Mouse (Mus musculus): Measurements from ENCODE around the gene Nrxn3. TPM values are rescaled to one million over a fixed set of nuclear protein-coding genes. Genes with fewer than 3 reads are reported as not detected.
A peak's percentile ranks its signal among the peaks of the same experiment; 100 is the strongest.

Gene Nrxn3
- polyA plus RNA-seq, 1 experiment = 0.19 TPM

DNA sequence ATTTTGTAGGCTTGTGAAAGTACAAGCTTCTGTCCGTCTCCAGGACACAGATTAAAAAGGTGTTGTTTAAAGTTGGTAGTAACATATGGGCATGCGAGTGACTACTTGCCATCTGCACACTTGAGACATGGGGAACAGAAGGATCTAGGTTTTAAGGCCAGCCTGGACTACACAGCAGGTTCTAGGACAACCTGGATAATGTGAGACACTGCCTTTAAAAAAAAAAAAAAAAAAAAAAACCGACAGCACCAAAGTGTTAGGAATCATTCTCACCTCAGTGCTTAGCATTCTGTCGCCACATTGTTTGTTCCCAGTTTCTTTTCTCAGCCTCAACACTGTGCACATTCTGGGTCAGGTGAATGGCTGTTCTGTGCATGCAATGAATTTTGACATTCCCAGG, 985.2 kb downstream of the Nrxn3 start:
- H3K27ac ChIP-seq (ENCODE audit: control insufficient read depth, insufficient read depth, low read length) = no peak overlapping the region
- no peaks in the 10 kb centered on the region for H3K36me3 ChIP-seq (ENCODE audit: control insufficient read depth, insufficient read depth, low read length)
- no peaks in the 10 kb centered on the region for H3K27me3 ChIP-seq (ENCODE audit: control insufficient read depth, insufficient read depth, low read length)
- H3K4me3 ChIP-seq (ENCODE audit: control insufficient read depth, insufficient read depth, low read length) = no peak overlapping the region
- WGBS = 81% methylated on average over 4 of the region's 4 CpGs
- no peak for DNase-seq
- no peaks in the 10 kb centered on the region for H3K4me1 ChIP-seq (replicated peaks; ENCODE audit: control insufficient read depth, insufficient read depth, low read length)
- TF ChIP-seq CTCF (IDR thresholded peaks at IDR 0.05; ENCODE audit: borderline replicate concordance, control insufficient read depth, extremely low read depth, insufficient read depth, low read length, poor library complexity) = no peak
- TF ChIP-seq POLR2A (IDR thresholded peaks at IDR 0.05; ENCODE audit: control insufficient read depth, extremely low read depth, insufficient read depth, low read length, poor library complexity) = no peak

DNA sequence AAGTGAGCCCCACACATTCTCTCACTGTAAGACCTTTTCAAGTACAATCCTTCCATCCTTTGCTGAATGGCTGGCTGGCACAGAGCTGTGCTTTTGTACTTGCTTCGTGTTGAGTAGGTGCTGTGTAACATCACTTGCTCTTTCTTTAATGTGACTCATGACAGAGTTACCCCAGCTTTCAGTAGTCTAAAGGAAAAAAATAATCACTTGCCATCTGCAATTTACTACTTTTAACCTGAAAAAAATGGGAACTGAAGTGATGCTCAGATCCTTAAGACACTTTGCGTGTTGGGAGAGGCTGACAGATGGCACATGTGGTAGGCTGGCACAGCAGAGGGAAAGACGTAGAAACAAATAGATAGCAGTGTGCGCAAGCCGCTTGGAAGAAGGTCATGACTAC, 987.8 kb downstream of the Nrxn3 start:
- DNase-seq = no peak
- H3K36me3 ChIP-seq (ENCODE audit: control insufficient read depth, insufficient read depth, low read length) = no peaks in the 10 kb centered on the region
- WGBS = 98% methylated on average over 5 of the region's 5 CpGs
- no peaks in the 10 kb centered on the region for H3K4me1 ChIP-seq (replicated peaks; ENCODE audit: control insufficient read depth, insufficient read depth, low read length)
- TF ChIP-seq POLR2A (IDR thresholded peaks at IDR 0.05; ENCODE audit: control insufficient read depth, extremely low read depth, insufficient read depth, low read length, poor library complexity) (no peak), CTCF (IDR thresholded peaks at IDR 0.05; ENCODE audit: borderline replicate concordance, control insufficient read depth, extremely low read depth, insufficient read depth, low read length, poor library complexity) (no peak)
- no peaks in the 10 kb centered on the region for H3K27me3 ChIP-seq (ENCODE audit: control insufficient read depth, insufficient read depth, low read length)
- H3K27ac ChIP-seq (ENCODE audit: control insufficient read depth, insufficient read depth, low read length) = no peak overlapping the region
- H3K4me3 ChIP-seq (ENCODE audit: control insufficient read depth, insufficient read depth, low read length) = no peak overlapping the region

DNA sequence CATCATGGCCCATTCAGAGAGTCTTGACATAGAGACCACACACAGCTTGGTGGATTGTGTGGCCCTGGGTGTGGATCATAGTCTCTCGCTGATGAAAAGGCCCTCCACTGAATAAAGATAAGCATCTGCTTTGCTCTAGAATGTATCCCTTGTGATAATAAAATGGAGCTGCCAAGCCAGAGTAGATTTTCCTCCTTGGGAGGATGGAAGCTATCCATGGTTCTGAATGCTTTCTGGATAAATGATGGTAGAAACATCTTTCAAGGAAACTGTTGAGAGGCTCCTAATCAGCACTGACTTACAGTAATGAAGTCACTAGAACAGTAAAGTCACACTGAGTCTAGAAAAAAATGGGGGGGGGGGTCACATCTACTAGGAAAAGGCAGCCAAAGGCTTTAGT, 989.1 kb downstream of the Nrxn3 start:
- no peak for DNase-seq
- no peak overlapping the region for H3K4me3 ChIP-seq (ENCODE audit: control insufficient read depth, insufficient read depth, low read length)
- H3K4me1 ChIP-seq (replicated peaks; ENCODE audit: control insufficient read depth, insufficient read depth, low read length) = no peaks in the 10 kb centered on the region
- no peaks in the 10 kb centered on the region for H3K36me3 ChIP-seq (ENCODE audit: control insufficient read depth, insufficient read depth, low read length)
- no peak overlapping the region for H3K27ac ChIP-seq (ENCODE audit: control insufficient read depth, insufficient read depth, low read length)
- TF ChIP-seq POLR2A (IDR thresholded peaks at IDR 0.05; ENCODE audit: control insufficient read depth, extremely low read depth, insufficient read depth, low read length, poor library complexity) (no peak), CTCF (IDR thresholded peaks at IDR 0.05; ENCODE audit: borderline replicate concordance, control insufficient read depth, extremely low read depth, insufficient read depth, low read length, poor library complexity) (no peak)
- 94% methylated on average over 1 of the region's 1 CpGs for WGBS
- no peaks in the 10 kb centered on the region for H3K27me3 ChIP-seq (ENCODE audit: control insufficient read depth, insufficient read depth, low read length)

DNA sequence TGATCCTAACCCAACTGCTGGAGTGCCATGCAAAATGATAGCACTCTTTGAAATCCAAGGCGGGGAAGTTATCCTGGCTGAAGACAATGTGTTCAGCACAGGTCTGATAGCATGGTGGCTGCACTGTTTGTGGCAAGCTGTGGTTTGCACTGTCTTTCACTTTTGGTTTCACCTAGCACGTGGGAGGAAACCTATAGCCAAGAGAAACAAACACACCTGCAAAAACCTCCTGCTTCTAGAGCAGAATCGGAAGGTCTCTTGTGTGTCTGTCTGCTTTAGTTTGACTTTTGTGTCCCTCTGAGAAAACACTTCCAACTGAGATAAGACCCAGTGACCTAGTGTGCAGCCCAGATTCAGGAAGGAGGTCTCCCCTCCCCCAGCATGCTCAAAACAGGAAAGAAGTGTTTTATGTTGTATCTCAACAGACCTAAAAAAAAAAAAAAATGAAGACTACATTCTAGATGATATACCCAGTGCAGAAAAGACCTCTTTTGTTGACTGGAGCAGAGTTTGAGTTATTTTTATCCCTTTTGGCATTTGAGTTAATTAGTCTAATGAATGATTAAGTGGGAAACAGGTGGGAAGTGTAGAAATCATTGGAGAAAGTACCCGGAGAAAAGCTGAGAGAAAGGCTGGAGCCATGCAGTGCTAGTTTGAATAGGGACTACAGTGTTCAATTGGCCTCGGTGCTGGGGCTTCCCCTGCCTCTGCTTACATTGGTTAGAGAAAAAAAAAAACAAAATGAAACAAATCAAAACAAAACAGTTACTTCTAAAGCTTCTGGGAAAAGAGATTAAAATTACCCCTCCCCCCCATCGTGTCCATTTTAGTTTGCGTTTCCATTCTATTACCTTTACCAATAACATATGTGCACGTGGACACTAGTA, 996.8 kb downstream of the Nrxn3 start:
- Histone ChIP-seq H3K4me1 (replicated peaks; ENCODE audit: control insufficient read depth, insufficient read depth, low read length) (no peaks in the 10 kb centered on the region), H3K27ac (ENCODE audit: control insufficient read depth, insufficient read depth, low read length) (peak overlapping the region; percentile 74), H3K4me3 (ENCODE audit: control insufficient read depth, insufficient read depth, low read length) (no peak overlapping the region), H3K36me3 (ENCODE audit: control insufficient read depth, insufficient read depth, low read length) (no peaks in the 10 kb centered on the region), H3K27me3 (ENCODE audit: control insufficient read depth, insufficient read depth, low read length) (no peaks in the 10 kb centered on the region)
- TF ChIP-seq CTCF (IDR thresholded peaks at IDR 0.05; ENCODE audit: borderline replicate concordance, control insufficient read depth, extremely low read depth, insufficient read depth, low read length, poor library complexity) (no peak), POLR2A (IDR thresholded peaks at IDR 0.05; ENCODE audit: control insufficient read depth, extremely low read depth, insufficient read depth, low read length, poor library complexity) (no peak)
- 33% methylated on average over 8 of the region's 8 CpGs for whole genome bisulfite sequencing
- DNase-seq = peak; percentile 59

DNA sequence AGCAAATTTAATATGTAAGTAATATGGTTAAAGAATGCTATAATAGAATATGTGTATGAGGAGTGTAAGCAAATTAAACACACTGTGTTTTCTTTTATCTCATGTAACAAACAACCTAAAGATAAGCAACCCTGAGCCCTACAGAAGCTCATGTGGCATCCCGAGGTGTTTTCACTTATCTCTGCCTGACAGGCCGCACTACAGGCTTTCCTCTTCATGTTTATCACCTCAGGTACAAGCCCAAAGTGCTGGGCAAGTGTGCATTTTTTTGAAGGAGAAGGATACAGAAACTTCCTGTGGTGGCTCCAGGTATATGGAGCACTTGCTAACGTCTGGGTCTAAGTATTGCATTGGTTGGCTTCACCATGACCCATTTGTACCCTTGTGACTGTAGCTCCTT, 998.3 kb downstream of the Nrxn3 start:
- DNase-seq = no peak
- TF ChIP-seq POLR2A (IDR thresholded peaks at IDR 0.05; ENCODE audit: control insufficient read depth, extremely low read depth, insufficient read depth, low read length, poor library complexity) = no peak
- TF ChIP-seq CTCF (IDR thresholded peaks at IDR 0.05; ENCODE audit: borderline replicate concordance, control insufficient read depth, extremely low read depth, insufficient read depth, low read length, poor library complexity) = no peak
- Histone ChIP-seq H3K36me3 (ENCODE audit: control insufficient read depth, insufficient read depth, low read length) (no peaks in the 10 kb centered on the region), H3K27me3 (ENCODE audit: control insufficient read depth, insufficient read depth, low read length) (no peaks in the 10 kb centered on the region), H3K27ac (ENCODE audit: control insufficient read depth, insufficient read depth, low read length) (no peak overlapping the region), H3K4me3 (ENCODE audit: control insufficient read depth, insufficient read depth, low read length) (no peak overlapping the region), H3K4me1 (replicated peaks; ENCODE audit: control insufficient read depth, insufficient read depth, low read length) (no peaks in the 10 kb centered on the region)
- 72% methylated on average over 3 of the region's 3 CpGs for WGBS

DNA sequence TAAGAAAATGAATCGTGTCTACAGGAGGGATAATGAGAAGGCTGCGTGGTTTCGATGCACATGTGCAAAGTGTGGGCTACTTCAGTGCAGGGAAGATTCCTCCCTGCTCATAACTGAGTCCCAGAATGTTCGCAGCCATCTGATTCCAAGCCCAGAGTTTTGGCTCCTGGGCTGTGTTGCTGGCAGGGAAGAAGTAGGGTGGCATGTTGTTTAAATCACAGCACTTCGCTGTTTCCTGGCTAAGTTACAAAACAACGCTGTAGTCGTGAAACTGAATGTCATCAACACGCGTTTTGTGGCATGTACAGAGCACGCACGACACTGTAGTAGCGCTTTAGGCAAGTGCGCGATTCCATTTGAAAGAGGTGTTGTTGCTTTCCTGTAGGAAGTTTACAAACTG, 999.8 kb downstream of the Nrxn3 start:
- H3K27me3 ChIP-seq (ENCODE audit: control insufficient read depth, insufficient read depth, low read length) = no peaks in the 10 kb centered on the region
- no peak overlapping the region for H3K27ac ChIP-seq (ENCODE audit: control insufficient read depth, insufficient read depth, low read length)
- no peak for TF ChIP-seq CTCF (IDR thresholded peaks at IDR 0.05; ENCODE audit: borderline replicate concordance, control insufficient read depth, extremely low read depth, insufficient read depth, low read length, poor library complexity)
- no peak for TF ChIP-seq POLR2A (IDR thresholded peaks at IDR 0.05; ENCODE audit: control insufficient read depth, extremely low read depth, insufficient read depth, low read length, poor library complexity)
- WGBS = 93% methylated on average over 14 of the region's 14 CpGs
- no peak overlapping the region for H3K4me3 ChIP-seq (ENCODE audit: control insufficient read depth, insufficient read depth, low read length)
- DNase-seq = no peak
- H3K4me1 ChIP-seq (replicated peaks; ENCODE audit: control insufficient read depth, insufficient read depth, low read length) = no peaks in the 10 kb centered on the region
- no peaks in the 10 kb centered on the region for H3K36me3 ChIP-seq (ENCODE audit: control insufficient read depth, insufficient read depth, low read length)

All from thymus, adult 2 months (tissue).